Mouse (Mus musculus): Measurements from ENCODE around the gene Vegfc.

DNA sequence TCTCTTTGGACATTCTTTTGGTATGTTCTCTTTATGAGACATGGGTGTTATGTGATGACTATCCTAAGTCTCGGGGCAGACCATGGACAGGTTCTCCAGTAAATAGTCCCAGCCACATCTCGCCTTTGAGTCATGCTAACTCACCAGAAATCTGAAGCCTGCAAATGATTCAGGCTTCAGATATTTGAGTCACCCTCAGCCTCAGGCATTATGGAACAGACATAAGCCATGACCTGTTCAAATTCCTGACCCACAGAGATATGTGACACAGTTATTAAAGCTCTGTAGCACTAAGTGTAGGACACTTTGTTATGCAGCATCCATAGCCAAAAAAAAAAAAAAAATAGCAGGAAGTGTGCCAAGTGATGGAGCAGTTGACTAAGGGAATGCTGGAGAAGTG is 138.8 kb downstream of the Vegfc start:
- TF ChIP-seq CTCF (IDR thresholded peaks at IDR 0.05; ENCODE audit: low read depth) (no peak), EP300 (IDR thresholded peaks at IDR 0.05; ENCODE audit: low read depth) (no peak)
